Mouse (Mus musculus) C2C12 (cell line): ENCODE results near the gene Polr2m.

Source experiments
- CTCF ChIP-seq: IDR thresholded peaks from one replicate; pipeline ENCODE4 v1.5.1; 2011; ENCODE audit not compliant: control insufficient read depth, insufficient read depth, insufficient read length
- MAX ChIP-seq: IDR thresholded peaks from one replicate; pipeline ENCODE4 v1.6.1; 2011; ENCODE audit warnings: mild to moderate bottlenecking, control low read depth

- TF ChIP-seq CTCF (no peak), MAX (no peak)
Observed at GRCm38 (mm10) chr9:71523901-71524300, 38.2 kb upstream of the Polr2m start.
